Mouse (Mus musculus): ENCODE measurements around the gene Ube2j1. TPM values are rescaled to one million over a fixed set of nuclear protein-coding genes. Genes with fewer than 3 reads are reported as not detected.
A peak's percentile ranks its signal among the peaks of the same experiment; 100 is the strongest.
"Not testable (repeated sequence)": the region's sequence is repeated elsewhere in the genome, so short reads cannot be mapped to it uniquely, and the experiment has no call there.

Ube2j1 gene
- polyA plus RNA-seq, 1 experiment = 35.5 TPM

GRCm38 (mm10) chr4:32987006-32987405 is 44.2 kb upstream of the Ube2j1 start:
- Histone ChIP-seq H3K4me3 (replicated peaks) (no peak overlapping the region), H3K4me1 (peaks cover 24% of the 10 kb centered on the region), H3K27me3 (replicated peaks) (peaks cover 70% of the 10 kb centered on the region), H3K36me3 (replicated peaks; ENCODE audit: low read length) (no peaks in the 10 kb centered on the region), H3K9me3 (peaks cover 12% of the 10 kb centered on the region)
- no peak for TF ChIP-seq FLI1 (IDR thresholded peaks at IDR 0.05; ENCODE audit: low read length)
- TF ChIP-seq GATA1 (IDR thresholded peaks at IDR 0.05; ENCODE audit: borderline replicate concordance, low read length) = no peak

- no peaks in the 10 kb centered on the region for H3K36me3 ChIP-seq (replicated peaks; ENCODE audit: low read length)
- peaks cover 14% of the 10 kb centered on the region for H3K9me3 ChIP-seq
- H3K4me1 ChIP-seq = peaks cover 3% of the 10 kb centered on the region; the same call in 1 of the 2 replicates
- peaks cover 48% of the 10 kb centered on the region for H3K27me3 ChIP-seq (replicated peaks)
- peak overlapping the region; percentile 59 for H3K4me3 ChIP-seq (replicated peaks)
- no peak for TF ChIP-seq GATA1 (IDR thresholded peaks at IDR 0.05; ENCODE audit: borderline replicate concordance, low read length)
- TF ChIP-seq FLI1 (IDR thresholded peaks at IDR 0.05; ENCODE audit: low read length) = no peak
These were observed 41.9 kb upstream of the Ube2j1 start for GRCm38 (mm10) chr4:32989346-32989745.

GRCm38 (mm10) chr4:32994168-32994567 is 37.0 kb upstream of the Ube2j1 start:
- TF ChIP-seq GATA1 (IDR thresholded peaks at IDR 0.05; ENCODE audit: borderline replicate concordance, low read length) = no peak
- Histone ChIP-seq H3K27me3 (replicated peaks) (peaks cover 28% of the 10 kb centered on the region), H3K4me1 (no peaks in the 10 kb centered on the region), H3K4me3 (replicated peaks) (no peak overlapping the region), H3K36me3 (replicated peaks; ENCODE audit: low read length) (no peaks in the 10 kb centered on the region), H3K9me3 (peaks cover 5% of the 10 kb centered on the region; the same call in 1 of the 2 replicates)

- Histone ChIP-seq H3K27me3 (replicated peaks) (peaks cover 21% of the 10 kb centered on the region), H3K4me1 (no peaks in the 10 kb centered on the region), H3K4me3 (replicated peaks) (no peak overlapping the region), H3K36me3 (replicated peaks; ENCODE audit: low read length) (no peaks in the 10 kb centered on the region), H3K9me3 (peaks cover 5% of the 10 kb centered on the region; the same call in 1 of the 2 replicates)
- no peak for TF ChIP-seq GATA1 (IDR thresholded peaks at IDR 0.05; ENCODE audit: borderline replicate concordance, low read length)
- TF ChIP-seq FLI1 (IDR thresholded peaks at IDR 0.05; ENCODE audit: low read length) = no peak
These were observed 35.1 kb upstream of the Ube2j1 start for GRCm38 (mm10) chr4:32996083-32996482.

GRCm38 (mm10) chr4:32997571-32997970 is 33.6 kb upstream of the Ube2j1 start:
- no peaks in the 10 kb centered on the region for H3K36me3 ChIP-seq (replicated peaks; ENCODE audit: low read length)
- H3K9me3 ChIP-seq = peaks cover 5% of the 10 kb centered on the region; the same call in 1 of the 2 replicates
- no peaks in the 10 kb centered on the region for H3K4me1 ChIP-seq
- TF ChIP-seq FLI1 (IDR thresholded peaks at IDR 0.05; ENCODE audit: low read length) = no peak
- TF ChIP-seq GATA1 (IDR thresholded peaks at IDR 0.05; ENCODE audit: borderline replicate concordance, low read length) = no peak
- peaks cover 12% of the 10 kb centered on the region for H3K27me3 ChIP-seq (replicated peaks)
- no peak overlapping the region for H3K4me3 ChIP-seq (replicated peaks)

- peaks cover 12% of the 10 kb centered on the region for H3K27me3 ChIP-seq (replicated peaks)
- H3K4me3 ChIP-seq (replicated peaks) = no peak overlapping the region
- no peak for TF ChIP-seq GATA1 (IDR thresholded peaks at IDR 0.05; ENCODE audit: borderline replicate concordance, low read length)
- no peak for TF ChIP-seq FLI1 (IDR thresholded peaks at IDR 0.05; ENCODE audit: low read length)
- peaks cover 5% of the 10 kb centered on the region; the same call in 1 of the 2 replicates for H3K9me3 ChIP-seq
- no peaks in the 10 kb centered on the region for H3K4me1 ChIP-seq
- H3K36me3 ChIP-seq (replicated peaks; ENCODE audit: low read length) = no peaks in the 10 kb centered on the region
These were observed 32.2 kb upstream of the Ube2j1 start for GRCm38 (mm10) chr4:32998996-32999395.

- Histone ChIP-seq H3K4me3 (replicated peaks) (no peak overlapping the region), H3K27me3 (replicated peaks) (peaks cover 12% of the 10 kb centered on the region), H3K4me1 (no peaks in the 10 kb centered on the region; the same call in 1 of the 2 replicates), H3K36me3 (replicated peaks; ENCODE audit: low read length) (no peaks in the 10 kb centered on the region), H3K9me3 (no peaks in the 10 kb centered on the region)
- no peak for TF ChIP-seq FLI1 (IDR thresholded peaks at IDR 0.05; ENCODE audit: low read length)
- no peak for TF ChIP-seq GATA1 (IDR thresholded peaks at IDR 0.05; ENCODE audit: borderline replicate concordance, low read length)
These were observed 29.1 kb upstream of the Ube2j1 start for GRCm38 (mm10) chr4:33002081-33002480.

- H3K4me3 ChIP-seq (replicated peaks) = not testable (repeated sequence)
These were observed 25.4 kb upstream of the Ube2j1 start for GRCm38 (mm10) chr4:33005595-33006470.

GRCm38 (mm10) chr4:33006844-33007243 is 24.4 kb upstream of the Ube2j1 start:
- Histone ChIP-seq H3K4me3 (replicated peaks) (no peak overlapping the region), H3K9me3 (no peaks in the 10 kb centered on the region)

More at GRCm38 (mm10) chr4:33005595-33006470, 25.4 kb upstream of the Ube2j1 start:
- not testable (repeated sequence) for H3K27me3 ChIP-seq (replicated peaks); H3K36me3 ChIP-seq (replicated peaks; ENCODE audit: low read length); H3K4me1 ChIP-seq; H3K9me3 ChIP-seq

GRCm38 (mm10) chr4:33007443-33008217 is 23.6 kb upstream of the Ube2j1 start:
- peaks cover 3% of the 10 kb centered on the region; the same call in 1 of the 2 replicates for H3K4me1 ChIP-seq
- peaks cover 7% of the 10 kb centered on the region for H3K27me3 ChIP-seq (replicated peaks)
- TF ChIP-seq GATA1 (IDR thresholded peaks at IDR 0.05; ENCODE audit: borderline replicate concordance, low read length) (no peak), FLI1 (IDR thresholded peaks at IDR 0.05; ENCODE audit: low read length) (no peak)
- no peaks in the 10 kb centered on the region for H3K36me3 ChIP-seq (replicated peaks; ENCODE audit: low read length)
- H3K9me3 ChIP-seq = no peaks in the 10 kb centered on the region
- no peak overlapping the region for H3K4me3 ChIP-seq (replicated peaks)

More at GRCm38 (mm10) chr4:33006844-33007243, 24.4 kb upstream of the Ube2j1 start:
- no peak for TF ChIP-seq FLI1 (IDR thresholded peaks at IDR 0.05; ENCODE audit: low read length)
- no peak for TF ChIP-seq GATA1 (IDR thresholded peaks at IDR 0.05; ENCODE audit: borderline replicate concordance, low read length)
- Histone ChIP-seq H3K27me3 (replicated peaks) (peaks cover 7% of the 10 kb centered on the region), H3K4me1 (peaks cover 3% of the 10 kb centered on the region; the same call in 1 of the 2 replicates), H3K36me3 (replicated peaks; ENCODE audit: low read length) (no peaks in the 10 kb centered on the region)
